Comparison of ENCODE assay signal across 21 mouse cellular contexts in genomic region chr10:59514739-59515464, GRCm38 (mm10).
DNase-seq lines count a peak whose midpoint lies in the region; ATAC-seq and TF ChIP-seq lines count a peak whose summit lies in the region.
"Had no signal": no experiment of that assay in that cellular context is flagged by ENCODE, and none has a peak within 500 bp of the region (broad histone marks: within the 10 kb centered on the region; RNA-seq: fewer than 3 reads in every experiment).

No protein-coding gene starts in this region.

- H3K27me3 ChIP-seq in heart, adult 2 months (ENCODE audit: control insufficient read depth, insufficient read depth, low read length): no peaks in the 10 kb centered on the region
- no peaks in the 10 kb centered on the region for H3K27me3 ChIP-seq in kidney, postnatal 0 days (ENCODE audit: insufficient read depth, low read length)
- H3K27me3 ChIP-seq: embryonic facial prominence, embryonic 12.5 days; forebrain, embryonic 15.5 days; limb, embryonic 12.5 days; liver, embryonic 13.5 days; midbrain, embryonic 12.5 days had no signal

- H3K4me3 ChIP-seq in heart, adult 2 months: no peak overlapping the region
- H3K4me3 ChIP-seq in kidney, postnatal 0 days (replicated peaks; ENCODE audit: low read depth, low read length): no peak overlapping the region
- H3K4me3 ChIP-seq: embryonic facial prominence, embryonic 12.5 days; erythroblast, embryonic 14.5 days; forebrain, embryonic 15.5 days; limb, embryonic 12.5 days; liver, embryonic 13.5 days; midbrain, embryonic 12.5 days had no signal

- intact Hi-C loops in heart, adult 2 months (cut with DNase I): no loop called here
- intact Hi-C loops in left cerebral cortex, postnatal 10 days (cut with DNase I): no loop called here

- no peak for TF ChIP-seq CTCF in heart, adult 2 months (IDR thresholded peaks at IDR 0.05)
- TF ChIP-seq CTCF in kidney, postnatal 0 days (IDR thresholded peaks at IDR 0.05; ENCODE audit: low read depth): no peak

- no peak overlapping the region for H3K4me2 ChIP-seq in kidney, postnatal 0 days (ENCODE audit: low read length)
- H3K4me2 ChIP-seq: embryonic facial prominence, embryonic 12.5 days; forebrain, embryonic 15.5 days; limb, embryonic 12.5 days; liver, embryonic 13.5 days; midbrain, embryonic 12.5 days had no signal

- H3K36me3 ChIP-seq in heart, adult 2 months (ENCODE audit: control insufficient read depth, insufficient read depth, low read length): no peaks in the 10 kb centered on the region
- H3K36me3 ChIP-seq in kidney, postnatal 0 days (ENCODE audit: insufficient read depth, low read length): no peaks in the 10 kb centered on the region
- H3K36me3 ChIP-seq: embryonic facial prominence, embryonic 12.5 days; forebrain, embryonic 15.5 days; limb, embryonic 12.5 days; liver, embryonic 13.5 days; midbrain, embryonic 12.5 days had no signal

- DNase-seq in heart, adult 11 months: peak; percentile 87
- DNase-seq in heart, adult 2 months: no peak
- DNase-seq in kidney, postnatal 0 days (ENCODE audit: low spot score): no peak
- DNase-seq in kidney, postnatal 10 days: no peak
- peak; percentile 33 for DNase-seq in retina, postnatal 1 day
- no peak for DNase-seq in retina, embryonic 14.5 days (ENCODE audit: low spot score)
- DNase-seq in left cerebral cortex, postnatal 10 days (ENCODE audit: extremely low spot score in 1 of 2, low spot score in 2 of 2): no peak
- DNase-seq: adrenal gland, postnatal 10 days; cerebellum, adult 9-11 months; gastrocnemius, postnatal 25 days; liver, embryonic 13.5 days; right cerebral cortex, postnatal 14 days; spleen, adult 18-20 months; thymus, postnatal 25 days had no signal

- H3K4me1 ChIP-seq in heart, adult 2 months (ENCODE audit: control insufficient read depth, insufficient read depth, low read length): peaks cover 1% of the 10 kb centered on the region; the same call in 1 of the 2 replicates
- peaks cover 5% of the 10 kb centered on the region; the same call in 1 of the 2 replicates for H3K4me1 ChIP-seq in kidney, postnatal 0 days (replicated peaks; ENCODE audit: insufficient read depth, low read length)
- H3K4me1 ChIP-seq: liver, embryonic 13.5 days had no signal

- no peaks in the 10 kb centered on the region for H3K9me3 ChIP-seq in kidney, postnatal 0 days (replicated peaks; ENCODE audit: low read length)
- H3K9me3 ChIP-seq: embryonic facial prominence, embryonic 12.5 days; forebrain, embryonic 15.5 days; limb, embryonic 12.5 days; liver, embryonic 13.5 days; midbrain, embryonic 12.5 days had no signal

- no peak overlapping the region for H3K9ac ChIP-seq in heart, adult 2 months (ENCODE audit: low read depth, low read length)
- no peak overlapping the region for H3K9ac ChIP-seq in kidney, postnatal 0 days (ENCODE audit: low read depth, low read length)
- H3K9ac ChIP-seq: embryonic facial prominence, embryonic 12.5 days; forebrain, embryonic 15.5 days; limb, embryonic 12.5 days; liver, embryonic 13.5 days; midbrain, embryonic 12.5 days had no signal

- no peak overlapping the region for H3K27ac ChIP-seq in heart, adult 2 months
- H3K27ac ChIP-seq in kidney, postnatal 0 days: peak overlapping the region; percentile 54
- H3K27ac ChIP-seq: embryonic facial prominence, embryonic 12.5 days; forebrain, embryonic 15.5 days; hindbrain, postnatal 0 days; limb, embryonic 12.5 days; liver, embryonic 13.5 days; midbrain, embryonic 12.5 days had no signal

- H3K79me2 ChIP-seq in heart, adult 2 months (replicated peaks; ENCODE audit: control insufficient read depth, insufficient read depth, low read length): no peaks in the 10 kb centered on the region

- TF ChIP-seq EP300 in heart, adult 2 months (IDR thresholded peaks at IDR 0.05; ENCODE audit: insufficient read depth, low read depth, low read length): no peak

- no peak for TF ChIP-seq POLR2A in heart, adult 2 months (IDR thresholded peaks at IDR 0.05; ENCODE audit: insufficient read depth, low read depth, low read length)

- ATAC-seq in kidney, postnatal 0 days (replicated peaks; ENCODE audit: low FRiP score, low read depth): no peak; the same call in 1 of the 2 replicates
- ATAC-seq: forebrain, embryonic 15.5 days; hindbrain, postnatal 0 days; intestine, postnatal 0 days had no signal

- 71% methylated on average over 15 of the region's 15 CpGs for WGBS in heart, adult 2 months
- WGBS in kidney, postnatal 0 days: 64% methylated on average over 15 of the region's 15 CpGs

Comparison
In these comparisons a context has a peak if more than half of its experiments do, and no peak if none do; other contexts are left out.
1. DNase-seq: peak in heart, adult 11 months (single experiment) and retina, postnatal 1 day (single experiment); none in heart, adult 2 months (0 of 2), kidney, postnatal 0 days (single experiment), kidney, postnatal 10 days (single experiment), retina, embryonic 14.5 days (single experiment) and left cerebral cortex, postnatal 10 days (0 of 2).